Mouse (Mus musculus): ENCODE measurements around the gene Fxyd4.

Fxyd4 gene

DNA sequence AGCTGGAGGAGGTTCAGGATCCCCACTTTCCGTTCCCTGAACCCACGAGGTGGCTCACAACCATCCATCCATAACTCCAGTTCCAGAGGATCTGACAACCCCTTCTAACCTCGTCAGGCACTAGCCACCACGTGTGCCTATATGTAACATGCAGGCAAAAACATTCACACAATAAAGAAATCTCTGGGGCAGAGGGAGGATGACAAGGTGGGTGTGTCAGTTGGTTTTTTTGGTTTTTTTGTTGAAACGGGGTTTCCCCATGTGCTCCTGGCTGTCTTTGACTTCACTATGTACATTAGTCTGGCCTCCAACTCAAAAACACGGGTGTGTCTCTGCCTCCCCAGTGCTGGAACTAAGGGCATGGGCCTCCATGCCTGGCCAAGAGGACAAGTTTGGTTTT lies 47.2 kb downstream of the Fxyd4 start:
- no peak for DNase-seq

DNA sequence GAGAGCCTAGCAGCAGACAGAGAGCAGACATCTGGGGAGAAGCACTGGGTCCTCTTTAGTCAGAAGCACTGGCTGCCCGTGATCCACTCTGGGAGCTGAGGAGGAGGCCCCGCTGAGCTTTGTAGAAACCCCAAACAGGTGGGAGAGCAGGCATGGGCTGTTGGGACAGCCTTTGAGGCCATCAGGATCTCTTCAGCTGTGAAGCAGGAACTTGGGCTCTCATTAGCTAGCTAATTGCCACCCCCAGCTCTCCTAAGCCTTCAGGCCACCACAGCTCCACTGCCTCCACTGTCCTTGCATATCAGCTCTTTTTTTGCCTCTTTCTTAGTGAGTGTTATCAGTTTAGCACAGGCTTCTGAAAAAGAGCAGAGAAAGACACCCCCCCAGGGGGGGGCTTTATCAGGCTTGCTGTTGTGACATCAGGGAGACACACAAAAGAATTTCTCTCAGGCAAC lies 48.8 kb downstream of the Fxyd4 start:
- no peak for DNase-seq

DNA sequence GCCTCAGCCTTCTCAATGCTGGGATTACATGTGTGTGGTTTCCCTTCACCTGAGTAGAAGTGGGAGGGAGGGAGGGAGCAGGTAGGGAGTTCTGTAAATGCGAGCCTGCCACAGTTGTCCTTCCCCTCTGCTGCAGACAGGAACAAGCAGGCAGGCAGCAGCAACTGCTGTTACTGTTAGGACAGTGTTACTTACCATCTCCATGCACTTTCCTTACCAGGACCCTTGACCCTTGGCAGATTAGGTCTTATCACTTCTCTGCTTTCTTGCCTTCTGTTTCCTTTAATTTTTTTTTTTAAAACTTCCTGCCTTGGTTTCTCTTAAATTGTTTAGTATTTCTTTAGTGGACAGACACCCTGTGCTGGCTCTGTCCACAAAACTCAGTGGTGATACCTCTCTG lies 49.5 kb downstream of the Fxyd4 start:
- DNase-seq, result no peak

DNA sequence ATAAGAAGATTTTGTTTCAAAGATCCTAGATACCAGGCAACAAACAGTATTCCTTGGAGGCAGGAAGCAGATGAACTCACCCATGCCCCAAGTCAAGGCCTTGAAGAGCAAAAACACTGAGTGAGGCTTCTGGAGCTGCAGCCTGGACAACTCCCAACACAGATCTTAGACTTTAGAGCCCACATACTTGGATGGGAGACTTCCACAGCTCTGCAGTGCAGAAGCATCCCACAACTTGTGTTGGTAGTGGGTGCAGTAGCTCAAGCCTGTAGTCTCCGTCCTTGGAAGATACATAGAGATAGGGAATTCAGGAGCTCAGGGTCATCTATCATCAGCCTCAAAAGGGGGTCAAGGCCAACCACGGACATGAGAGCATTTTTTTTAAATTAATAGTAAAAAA lies 51.5 kb downstream of the Fxyd4 start:
- DNase-seq, result no peak
